Mouse (Mus musculus): ENCODE measurements around the gene Cdk5rap3. TPM values are rescaled to one million over a fixed set of nuclear protein-coding genes. Genes with fewer than 3 reads are reported as not detected.

The Cdk5rap3 gene
- polyA plus RNA-seq (2015; fragmentation: Nextera tagmentation; extraction: Ambion mirVana), result 68.1 and 70.1 TPM in 2 replicates

DNA sequence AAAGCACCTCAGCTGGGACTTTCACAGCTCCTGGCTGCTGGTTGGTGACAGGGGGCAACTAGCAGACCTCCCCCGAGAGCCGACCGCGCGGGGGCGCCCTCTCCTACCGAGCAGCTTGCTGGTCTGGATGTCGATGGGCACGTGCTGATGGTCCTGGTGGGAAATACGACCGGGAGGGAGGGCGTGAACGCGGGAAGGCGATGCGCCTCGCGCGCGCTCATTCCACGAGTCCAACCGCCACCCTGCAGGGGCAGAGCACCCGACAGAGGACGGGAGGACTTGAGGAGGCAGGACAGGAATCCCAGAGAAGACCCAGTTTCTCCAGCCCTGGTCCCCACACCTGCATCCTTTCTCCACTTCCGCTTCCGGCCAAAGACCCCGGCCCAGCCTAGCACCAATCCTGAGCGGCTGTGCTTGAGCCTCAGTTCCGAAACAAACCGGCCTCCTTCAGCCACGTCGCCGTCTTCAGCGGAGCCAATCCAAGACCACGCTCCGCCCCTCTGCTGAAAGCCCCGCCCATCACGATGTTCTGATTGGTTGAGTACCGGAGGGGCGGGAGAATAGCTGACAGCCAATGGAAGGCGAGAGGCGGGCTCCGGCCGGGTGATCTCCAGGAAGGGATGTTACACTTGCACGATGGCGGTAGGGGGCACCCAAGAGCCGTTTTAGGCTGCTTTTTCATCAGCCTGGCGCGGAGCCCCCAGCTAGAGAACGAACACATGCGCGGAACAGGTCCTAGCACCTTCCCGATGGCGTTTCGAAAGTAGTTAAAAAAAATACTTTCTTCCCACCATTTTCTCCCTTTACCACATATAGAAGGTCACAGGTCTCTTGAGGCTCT is at the start of gene Cdk5rap3:
Gene Cdk5rap3, minus strand, starts transcription at position 453 of the 841 bp plus-strand sequence.
- ATAC-seq, result peak; percentile 93

DNA sequence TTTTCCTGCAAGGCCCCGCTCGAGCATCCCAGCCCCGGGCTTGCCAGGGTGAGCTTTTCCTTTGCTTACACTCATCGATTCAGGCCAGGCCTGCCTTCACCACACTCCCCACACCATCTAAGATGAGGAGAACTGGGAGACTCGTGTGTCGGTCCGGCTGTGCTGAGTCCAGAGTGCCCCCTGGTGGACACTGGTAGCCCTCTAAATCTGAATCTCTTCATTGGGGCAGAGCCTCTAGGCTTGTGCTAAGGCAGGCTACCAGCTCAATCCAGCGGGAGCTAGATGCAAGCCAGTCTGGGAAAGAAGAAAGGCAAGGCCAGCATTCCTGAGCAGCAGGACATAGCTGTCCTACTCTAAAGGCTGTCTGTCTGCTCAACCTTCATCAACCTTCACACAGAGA is 47.3 kb upstream of the Cdk5rap3 start:
- H3K4me3 ChIP-seq (ENCODE audit: low read length), result no peak overlapping the region
- ATAC-seq, result peak; percentile 58
- no peak overlapping the region for H3K27ac ChIP-seq (ENCODE audit: low read length)
- H3K36me3 ChIP-seq (ENCODE audit: control insufficient read depth, insufficient read depth, low read length), result peaks cover 22% of the 10 kb centered on the region
- no peaks in the 10 kb centered on the region for H3K27me3 ChIP-seq (replicated peaks; ENCODE audit: control insufficient read depth, insufficient read depth, low read length)
- H3K4me2 ChIP-seq (ENCODE audit: low read depth, low read length), result no peak overlapping the region
- no peaks in the 10 kb centered on the region for H3K9me3 ChIP-seq (ENCODE audit: control insufficient read depth, low read length)
- WGBS, result 21% methylated on average over 8 of the region's 8 CpGs
- peaks cover 20% of the 10 kb centered on the region for H3K4me1 ChIP-seq (ENCODE audit: control insufficient read depth, insufficient read depth, low read length)
- no peak overlapping the region for H3K9ac ChIP-seq (ENCODE audit: low read depth, low read length)

More for the DNA sequence above, at the start of gene Cdk5rap3:
- H3K9me3 ChIP-seq (ENCODE audit: control insufficient read depth, low read length), result no peaks in the 10 kb centered on the region
- peaks cover 3% of the 10 kb centered on the region; the same call in 1 of the 2 replicates for H3K36me3 ChIP-seq (ENCODE audit: control insufficient read depth, insufficient read depth, low read length)
- peaks cover 12% of the 10 kb centered on the region for H3K4me1 ChIP-seq (ENCODE audit: control insufficient read depth, insufficient read depth, low read length)
- peak within 1 kb of the TSS; percentile 77 for H3K4me2 ChIP-seq (ENCODE audit: low read depth, low read length)
- H3K27me3 ChIP-seq (replicated peaks; ENCODE audit: control insufficient read depth, insufficient read depth, low read length), result no peaks in the 10 kb centered on the region
- peak within 1 kb of the TSS; percentile 77 for H3K4me3 ChIP-seq (ENCODE audit: low read length)
- WGBS, result under 1% methylated on average over 55 of the region's 55 CpGs
- peak within 1 kb of the TSS; percentile 87 for H3K9ac ChIP-seq (ENCODE audit: low read depth, low read length)
- peak within 1 kb of the TSS; percentile 84 for H3K27ac ChIP-seq (ENCODE audit: low read length)

DNA sequence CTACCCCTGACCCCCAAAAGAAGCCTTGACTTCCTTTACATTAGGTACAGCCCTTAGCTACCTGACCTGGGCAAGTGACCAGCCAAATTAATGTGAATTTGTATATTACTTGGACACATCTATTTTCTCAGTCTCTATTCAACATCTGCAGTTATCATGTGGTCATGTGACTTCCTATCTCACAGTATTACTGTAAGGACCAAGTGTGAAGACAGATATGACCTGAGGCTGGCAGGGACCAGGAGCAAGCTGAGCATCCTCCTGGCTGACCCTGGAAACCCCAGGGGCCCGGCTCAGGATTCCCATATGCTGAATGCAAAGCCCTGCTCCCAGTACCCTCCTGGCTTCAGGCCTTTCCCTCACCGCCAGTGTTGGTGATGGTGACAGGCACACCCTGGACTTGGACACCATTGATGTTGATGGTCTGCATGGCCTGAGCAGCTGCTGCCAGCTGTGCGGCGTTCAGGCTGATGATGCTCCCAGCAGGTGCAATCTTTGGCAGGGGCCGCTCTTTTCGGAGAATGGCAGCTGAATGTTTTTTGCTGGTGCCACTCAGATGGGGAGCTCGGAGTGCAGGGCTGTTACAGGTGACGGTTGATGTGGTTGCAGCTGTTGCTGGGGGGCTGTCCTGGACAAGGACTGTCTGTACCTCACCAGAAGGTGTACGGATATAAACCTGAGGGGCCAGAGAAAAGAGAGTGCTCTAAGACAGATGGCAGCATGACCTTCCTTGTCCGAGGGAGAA is 40.9 kb upstream of the Cdk5rap3 start:
- WGBS, result 90% methylated on average over 10 of the region's 10 CpGs

DNA sequence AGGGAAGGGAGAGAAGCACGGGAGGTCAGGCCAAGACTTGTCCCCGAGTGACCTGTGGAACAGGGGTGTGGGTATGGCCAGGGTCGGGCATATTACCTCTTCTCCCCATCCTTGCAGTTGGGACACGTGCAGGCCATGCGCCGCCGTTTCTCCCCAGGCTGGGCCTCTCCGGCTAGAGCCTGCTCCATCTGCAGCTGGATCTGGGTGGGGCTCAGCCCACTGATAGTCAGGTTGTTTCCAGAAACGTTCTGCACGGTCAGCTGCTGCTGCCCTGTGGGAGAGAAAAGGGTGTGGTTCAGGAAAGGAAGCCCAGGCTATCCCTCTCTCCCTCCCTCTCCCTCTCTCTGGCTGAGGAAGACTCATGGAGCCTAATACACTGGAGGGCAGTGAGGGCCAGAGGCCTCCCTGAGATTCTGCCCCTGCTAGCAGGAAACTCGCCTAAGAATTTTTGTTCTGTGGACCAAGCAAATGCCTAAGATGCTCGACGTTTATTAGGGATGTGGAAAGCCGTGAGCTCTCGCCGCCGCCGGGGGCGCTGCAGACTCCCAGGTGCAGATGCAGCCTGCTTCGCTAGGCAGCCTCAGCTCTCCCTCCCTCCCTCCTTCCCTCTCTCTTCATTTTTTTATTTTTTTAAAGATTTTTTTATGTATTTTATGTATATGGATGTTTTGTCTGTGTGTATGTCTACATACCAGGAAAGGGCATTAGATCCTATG is 39.9 kb upstream of the Cdk5rap3 start:
- H3K36me3 ChIP-seq (ENCODE audit: control insufficient read depth, insufficient read depth, low read length), result peaks cover 25% of the 10 kb centered on the region
- no peak overlapping the region for H3K9ac ChIP-seq (ENCODE audit: low read depth, low read length)
- peaks cover 4% of the 10 kb centered on the region; the same call in 1 of the 2 replicates for H3K4me1 ChIP-seq (ENCODE audit: control insufficient read depth, insufficient read depth, low read length)
- no peaks in the 10 kb centered on the region for H3K9me3 ChIP-seq (ENCODE audit: control insufficient read depth, low read length)
- H3K4me2 ChIP-seq (ENCODE audit: low read depth, low read length), result no peak overlapping the region
- no peaks in the 10 kb centered on the region for H3K27me3 ChIP-seq (replicated peaks; ENCODE audit: control insufficient read depth, insufficient read depth, low read length)
- peak overlapping the region; percentile 40 for H3K27ac ChIP-seq (ENCODE audit: low read length)
- no peak overlapping the region for H3K4me3 ChIP-seq (ENCODE audit: low read length)
- 52% methylated on average over 20 of the region's 20 CpGs for whole genome bisulfite sequencing
- ATAC-seq, result peak; percentile 87

More for the DNA sequence above, 40.9 kb upstream of the Cdk5rap3 start:
- Histone ChIP-seq H3K36me3 (ENCODE audit: control insufficient read depth, insufficient read depth, low read length) (peaks cover 30% of the 10 kb centered on the region), H3K4me2 (ENCODE audit: low read depth, low read length) (no peak overlapping the region), H3K4me1 (ENCODE audit: control insufficient read depth, insufficient read depth, low read length) (peaks cover 4% of the 10 kb centered on the region; the same call in 1 of the 2 replicates), H3K4me3 (ENCODE audit: low read length) (no peak overlapping the region), H3K27me3 (replicated peaks; ENCODE audit: control insufficient read depth, insufficient read depth, low read length) (no peaks in the 10 kb centered on the region), H3K27ac (ENCODE audit: low read length) (no peak overlapping the region), H3K9ac (ENCODE audit: low read depth, low read length) (no peak overlapping the region), H3K9me3 (ENCODE audit: control insufficient read depth, low read length) (no peaks in the 10 kb centered on the region)
- ATAC-seq, result no peak

DNA sequence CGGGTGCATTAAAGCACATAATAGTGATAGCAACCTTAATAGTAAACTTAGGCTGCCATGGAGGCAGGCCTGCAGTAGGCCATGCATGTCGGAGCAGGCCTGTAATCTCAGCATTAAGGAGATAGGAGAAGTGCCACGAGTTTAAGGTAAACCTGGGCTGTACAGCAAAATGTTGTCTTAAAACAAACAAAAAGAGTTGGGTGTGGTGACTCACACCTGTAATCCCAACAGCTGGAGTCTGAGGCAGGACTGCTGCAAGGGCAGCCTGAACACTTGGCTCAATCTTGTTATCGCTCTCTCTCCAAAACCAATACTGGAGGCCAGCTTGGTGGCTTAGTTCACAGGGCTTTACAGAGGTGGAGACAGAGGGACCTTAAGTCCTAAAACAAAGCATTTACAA is 38.8 kb upstream of the Cdk5rap3 start:
- ATAC-seq, result no peak
- WGBS, result 79% methylated on average over 4 of the region's 4 CpGs
- peaks cover 4% of the 10 kb centered on the region; the same call in 1 of the 2 replicates for H3K4me1 ChIP-seq (ENCODE audit: control insufficient read depth, insufficient read depth, low read length)

DNA sequence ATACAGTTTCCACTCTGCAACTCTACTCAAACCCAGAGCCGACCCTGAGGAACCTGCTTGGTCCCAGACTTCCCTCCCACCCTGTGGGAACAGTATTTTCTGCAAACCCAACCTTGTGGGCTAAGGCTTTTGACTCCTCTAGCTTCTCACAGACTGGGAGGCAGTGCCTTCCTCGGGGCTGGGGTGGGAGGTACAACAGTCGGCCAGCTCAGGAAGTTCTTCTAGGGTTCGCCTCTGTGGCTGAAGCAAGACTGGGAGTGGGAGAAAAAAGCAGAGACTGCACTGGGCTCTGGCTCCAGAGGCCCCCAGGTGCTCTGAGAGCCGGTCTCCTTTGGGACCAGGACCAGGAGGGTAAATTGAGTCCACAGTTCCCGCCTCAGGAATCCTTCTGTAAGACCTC is 36.6 kb upstream of the Cdk5rap3 start:
- H3K27ac ChIP-seq (ENCODE audit: low read length), result no peak overlapping the region
- H3K4me3 ChIP-seq (ENCODE audit: low read length), result no peak overlapping the region
- peaks cover 19% of the 10 kb centered on the region for H3K36me3 ChIP-seq (ENCODE audit: control insufficient read depth, insufficient read depth, low read length)
- peaks cover 4% of the 10 kb centered on the region; the same call in 1 of the 2 replicates for H3K4me1 ChIP-seq (ENCODE audit: control insufficient read depth, insufficient read depth, low read length)
- WGBS, result 78% methylated on average over 6 of the region's 6 CpGs
- no peak overlapping the region for H3K9ac ChIP-seq (ENCODE audit: low read depth, low read length)
- no peaks in the 10 kb centered on the region for H3K9me3 ChIP-seq (ENCODE audit: control insufficient read depth, low read length)
- no peaks in the 10 kb centered on the region for H3K27me3 ChIP-seq (replicated peaks; ENCODE audit: control insufficient read depth, insufficient read depth, low read length)
- H3K4me2 ChIP-seq (ENCODE audit: low read depth, low read length), result no peak overlapping the region
- ATAC-seq, result no peak

More for the DNA sequence above, 38.8 kb upstream of the Cdk5rap3 start:
- no peaks in the 10 kb centered on the region for H3K9me3 ChIP-seq (ENCODE audit: control insufficient read depth, low read length)
- peaks cover 20% of the 10 kb centered on the region for H3K36me3 ChIP-seq (ENCODE audit: control insufficient read depth, insufficient read depth, low read length)
- no peak overlapping the region for H3K9ac ChIP-seq (ENCODE audit: low read depth, low read length)
- H3K27ac ChIP-seq (ENCODE audit: low read length), result peak overlapping the region; percentile 16; the same call in 1 of the 2 replicates
- H3K4me2 ChIP-seq (ENCODE audit: low read depth, low read length), result no peak overlapping the region
- H3K27me3 ChIP-seq (replicated peaks; ENCODE audit: control insufficient read depth, insufficient read depth, low read length), result no peaks in the 10 kb centered on the region
- H3K4me3 ChIP-seq (ENCODE audit: low read length), result no peak overlapping the region

DNA sequence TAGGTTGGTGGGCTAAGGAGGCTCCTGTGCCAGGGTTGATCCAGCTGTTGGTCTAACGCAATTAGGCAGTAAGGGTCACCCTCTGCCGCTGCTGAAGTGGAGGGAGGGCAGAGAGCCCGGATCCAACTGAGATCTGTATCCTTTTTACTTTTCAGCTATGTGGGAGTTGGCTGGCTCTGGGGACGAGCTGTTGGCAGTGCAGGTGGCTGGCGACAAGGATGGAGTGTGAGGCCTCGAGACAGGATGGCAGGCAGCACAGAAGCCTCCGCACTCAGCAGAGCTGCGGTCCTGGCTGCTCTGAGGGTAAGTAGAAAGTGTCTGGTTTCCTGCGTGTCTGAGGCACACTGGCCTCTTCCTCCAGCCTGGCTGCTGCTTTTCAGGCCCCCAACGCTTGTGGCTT is 36.1 kb upstream of the Cdk5rap3 start:
- H3K27ac ChIP-seq (ENCODE audit: low read length), result no peak overlapping the region
- no peaks in the 10 kb centered on the region for H3K27me3 ChIP-seq (replicated peaks; ENCODE audit: control insufficient read depth, insufficient read depth, low read length)
- H3K9me3 ChIP-seq (ENCODE audit: control insufficient read depth, low read length), result no peaks in the 10 kb centered on the region
- no peak overlapping the region for H3K4me2 ChIP-seq (ENCODE audit: low read depth, low read length)
- 85% methylated on average over 10 of the region's 10 CpGs for WGBS
- H3K4me1 ChIP-seq (ENCODE audit: control insufficient read depth, insufficient read depth, low read length), result peaks cover 4% of the 10 kb centered on the region; the same call in 1 of the 2 replicates
- H3K9ac ChIP-seq (ENCODE audit: low read depth, low read length), result peak overlapping the region; percentile 32; the same call in 1 of the 2 replicates
- H3K36me3 ChIP-seq (ENCODE audit: control insufficient read depth, insufficient read depth, low read length), result peaks cover 16% of the 10 kb centered on the region
- H3K4me3 ChIP-seq (ENCODE audit: low read length), result no peak overlapping the region
- no peak for ATAC-seq

DNA sequence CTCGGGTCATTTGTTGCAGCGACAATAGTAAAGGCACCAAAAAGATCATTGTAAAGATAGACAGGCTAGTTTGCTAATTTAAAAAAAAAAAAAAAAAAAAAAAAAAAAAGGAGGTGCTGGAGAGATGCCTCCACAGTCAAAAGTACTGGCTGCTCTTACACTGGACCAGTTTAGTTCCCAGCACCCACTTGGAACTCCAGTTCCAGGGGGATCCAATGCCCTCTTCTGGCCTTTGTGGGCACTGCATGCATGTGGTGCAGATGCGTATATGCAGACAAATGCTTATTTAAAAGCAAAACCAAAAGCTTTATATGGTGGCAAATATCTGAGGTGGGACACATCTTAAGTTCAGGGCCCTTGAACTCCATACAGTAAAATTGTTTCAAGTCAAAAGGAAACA is 34.5 kb upstream of the Cdk5rap3 start:
- no peak for ATAC-seq
- Histone ChIP-seq H3K9ac (ENCODE audit: low read depth, low read length) (no peak overlapping the region), H3K36me3 (ENCODE audit: control insufficient read depth, insufficient read depth, low read length) (peaks cover 12% of the 10 kb centered on the region; the same call in 1 of the 2 replicates), H3K9me3 (ENCODE audit: control insufficient read depth, low read length) (no peaks in the 10 kb centered on the region), H3K27ac (ENCODE audit: low read length) (no peak overlapping the region), H3K27me3 (replicated peaks; ENCODE audit: control insufficient read depth, insufficient read depth, low read length) (no peaks in the 10 kb centered on the region), H3K4me3 (ENCODE audit: low read length) (no peak overlapping the region), H3K4me1 (ENCODE audit: control insufficient read depth, insufficient read depth, low read length) (peaks cover 8% of the 10 kb centered on the region; the same call in 1 of the 2 replicates), H3K4me2 (ENCODE audit: low read depth, low read length) (no peak overlapping the region)
- WGBS, result 96% methylated on average over 3 of the region's 3 CpGs
